Mouse (Mus musculus) stomach, postnatal 0 days (tissue): ENCODE measurements around the gene Cpeb1.

Experiments used
- CTCF ChIP-seq: IDR thresholded peaks from 2 replicates; pipeline ENCODE4 v1.5.1; 2016; ENCODE audit warnings: antibody characterized with exemption, low read depth, mild to moderate bottlenecking, moderate library complexity
- EP300 ChIP-seq: optimal IDR thresholded peaks from 2 replicates; pipeline ENCODE3; 2016; ENCODE audit warnings: antibody characterized with exemption

DNA sequence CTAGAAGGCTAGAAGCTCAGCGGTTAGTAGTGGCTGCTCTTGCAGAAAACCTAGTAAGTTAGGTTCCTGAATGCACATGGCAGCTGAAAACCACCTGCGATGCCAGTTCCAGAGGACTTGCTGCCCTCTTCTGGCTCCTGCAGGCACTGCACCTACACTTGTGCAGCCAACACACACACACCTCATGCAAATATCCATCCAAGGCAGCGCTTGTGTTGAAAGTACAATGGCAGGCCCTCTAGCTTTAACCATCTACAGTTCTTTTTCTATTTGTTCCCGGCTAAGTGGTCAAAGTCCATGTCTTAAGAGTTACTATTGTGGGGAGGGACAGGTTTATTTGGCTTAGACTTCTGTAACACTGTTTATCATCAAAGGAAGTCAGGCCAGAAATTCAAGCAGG lies 115.5 kb downstream of the Cpeb1 start:
- TF ChIP-seq CTCF (peak; percentile 91), EP300 (no peak)
